Mouse (Mus musculus) olfactory bulb, adult 2 months (tissue): ENCODE data around the gene Slc12a8.

Experiments used
- CTCF ChIP-seq: fragments of 200-500 bp; IDR thresholded peaks from 2 replicates; pipeline ENCODE4 v1.5.1; 2012; ENCODE audit warnings: low read depth, mild to moderate bottlenecking, low read length, moderate library complexity; ENCODE audit not compliant: insufficient read depth
- POLR2A ChIP-seq: fragments of 200-500 bp; IDR thresholded peaks from 2 replicates; pipeline ENCODE4 v1.6.1; 2012; ENCODE audit warnings: mild to moderate bottlenecking, low read depth, low read length, moderate library complexity; ENCODE audit not compliant: insufficient read depth

GRCm38 (mm10) chr16:33700584-33700983 lies 183.5 kb downstream of the Slc12a8 start:
- TF ChIP-seq CTCF (no peak), POLR2A (no peak)
